Mouse (Mus musculus) myocyte (in vitro differentiated cells): Measurements from ENCODE around the gene Ppp2r5c. TPM values are rescaled to one million over a fixed set of nuclear protein-coding genes. Genes with fewer than 3 reads are reported as not detected.

Source experiments
- H3K27me3 ChIP-seq: one replicate; pipeline ENCODE4 v1.6.1; 2011; ENCODE audit not compliant: control insufficient read depth, insufficient read depth, insufficient read length
- H3K36me3 ChIP-seq: one replicate; pipeline ENCODE4 v1.6.1; 2011; ENCODE audit not compliant: control insufficient read depth, insufficient read depth
- H3K4me2 ChIP-seq: one replicate; pipeline ENCODE4 v1.6.1; 2011; ENCODE audit warnings: low read depth, control low read depth
- H3K4me3 ChIP-seq: one replicate; pipeline ENCODE4 v1.5.1; 2011; ENCODE audit warnings: mild to moderate bottlenecking, control low read depth, moderate library complexity
- H3K79me2 ChIP-seq: one replicate; pipeline ENCODE4 v1.6.1; 2011; ENCODE audit not compliant: control insufficient read depth, insufficient read depth
- H3ac ChIP-seq: one replicate; pipeline ENCODE4 v1.6.1; 2011; ENCODE audit not compliant: control insufficient read depth, insufficient read length
- CEBPB ChIP-seq: IDR thresholded peaks from 2 replicates; pipeline ENCODE4 v1.6.1; 2011; ENCODE audit warnings: mild to moderate bottlenecking, moderate library complexity; ENCODE audit not compliant: poor library complexity, insufficient read depth, severe bottlenecking
- E2F4 ChIP-seq: IDR thresholded peaks from one replicate; pipeline ENCODE4 v1.6.1; 2011; ENCODE audit warnings: mild to moderate bottlenecking, control low read depth, moderate library complexity; ENCODE audit not compliant: insufficient read depth
- MAX ChIP-seq: IDR thresholded peaks from one replicate; pipeline ENCODE4 v1.6.1; 2011; ENCODE audit warnings: low read depth, mild to moderate bottlenecking, control low read depth
- MYOD1 ChIP-seq, 3 experiments: IDR thresholded peaks; one replicate each; pipeline ENCODE4 v1.6.1; 2011; ENCODE audit warnings: control low read depth in 2 of 3, low read depth in 2 of 3, mild to moderate bottlenecking in 2 of 3, moderate library complexity in 1 of 3; ENCODE audit not compliant: insufficient read length in 2 of 3, control insufficient read depth in 1 of 3
- MYOG ChIP-seq, 3 experiments: IDR thresholded peaks; one replicate each; pipeline ENCODE4 v1.6.1; 2011; ENCODE audit warnings: control low read depth in 2 of 3, low read depth in 2 of 3, mild to moderate bottlenecking in 2 of 3; ENCODE audit not compliant: insufficient read length in 2 of 3, control insufficient read depth in 1 of 3, insufficient read depth in 1 of 3
- POLR2A ChIP-seq: IDR thresholded peaks from one replicate; pipeline ENCODE4 v1.6.1; 2011; ENCODE audit warnings: low read depth, mild to moderate bottlenecking, control low read depth, moderate library complexity; ENCODE audit not compliant: insufficient read length
- POLR2AphosphoS2 ChIP-seq: IDR thresholded peaks from one replicate; pipeline ENCODE4 v1.6.1; 2011; ENCODE audit warnings: low read depth, control low read depth; ENCODE audit not compliant: insufficient read length
- REST ChIP-seq: IDR thresholded peaks from one replicate; pipeline ENCODE4 v1.6.1; 2011; ENCODE audit warnings: mild to moderate bottlenecking, control low read depth, moderate library complexity; ENCODE audit not compliant: insufficient read depth, insufficient read length
- SRF ChIP-seq: IDR thresholded peaks from one replicate; pipeline ENCODE4 v1.6.1; 2011; ENCODE audit warnings: low read depth; ENCODE audit not compliant: control insufficient read depth, insufficient read length
- TCF12 ChIP-seq: IDR thresholded peaks from one replicate; pipeline ENCODE4 v1.6.1; 2011; ENCODE audit warnings: mild to moderate bottlenecking, control low read depth; ENCODE audit not compliant: poor library complexity, insufficient read depth, severe bottlenecking
- TCF3 ChIP-seq: IDR thresholded peaks from one replicate; pipeline ENCODE4 v1.6.1; 2011; ENCODE audit warnings: low read depth, control low read depth; ENCODE audit not compliant: insufficient read length
- USF1 ChIP-seq: IDR thresholded peaks from one replicate; pipeline ENCODE4 v1.6.1; 2011; ENCODE audit warnings: low read depth, mild to moderate bottlenecking, control low read depth, moderate library complexity
- polyA plus RNA-seq: library from polyadenylated mRNA; unstranded; fragments of >200 nt; fragmentation: generic; extraction: Trizol; gene quantifications from one replicate; pipeline ENCODE4 v1.2.1, GENCODE M21; 2012; ENCODE audit warnings: missing spikeins

The Ppp2r5c gene
- polyA plus RNA-seq, 1 experiment = 42.1 TPM

DNA sequence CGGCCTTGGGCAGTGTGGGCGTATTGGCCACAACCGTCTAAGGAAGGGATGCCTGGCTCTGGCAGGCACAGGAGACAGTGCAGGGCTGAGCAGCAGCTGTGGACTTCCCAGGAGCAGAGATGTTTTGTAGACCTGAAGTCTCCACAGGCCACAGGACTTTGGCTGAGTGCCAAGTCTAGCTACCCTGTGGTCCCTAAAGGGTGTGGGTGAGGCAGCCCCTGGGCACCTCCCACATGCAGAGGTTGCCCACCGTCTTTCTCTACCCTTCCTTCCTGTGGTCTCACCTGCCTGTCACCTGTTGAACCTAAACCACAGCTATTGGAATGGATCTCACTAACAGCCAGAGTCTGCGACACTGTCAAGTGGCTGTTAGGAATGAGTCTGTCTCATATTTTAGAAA, 59.1 kb downstream of the Ppp2r5c start:
- Histone ChIP-seq H3ac (no peak overlapping the region), H3K4me3 (no peak overlapping the region), H3K79me2 (peaks cover 90% of the 10 kb centered on the region), H3K36me3 (no peaks in the 10 kb centered on the region), H3K27me3 (no peaks in the 10 kb centered on the region), H3K4me2 (no peak overlapping the region)
- no peak for TF ChIP-seq MAX
- peak in 1 of 3 experiments; percentile 71 for TF ChIP-seq MYOG (IDR thresholded peaks at IDR 0.05; ENCODE audit: control insufficient read depth in 1 of 3, insufficient read depth in 1 of 3, insufficient read length in 2 of 3, low read depth in 2 of 3)
- TF ChIP-seq MYOD1 (IDR thresholded peaks at IDR 0.05; ENCODE audit: control insufficient read depth in 1 of 3, insufficient read length in 2 of 3, low read depth in 2 of 3) = peak in 2 of 3 experiments; percentile 39 to 44

DNA sequence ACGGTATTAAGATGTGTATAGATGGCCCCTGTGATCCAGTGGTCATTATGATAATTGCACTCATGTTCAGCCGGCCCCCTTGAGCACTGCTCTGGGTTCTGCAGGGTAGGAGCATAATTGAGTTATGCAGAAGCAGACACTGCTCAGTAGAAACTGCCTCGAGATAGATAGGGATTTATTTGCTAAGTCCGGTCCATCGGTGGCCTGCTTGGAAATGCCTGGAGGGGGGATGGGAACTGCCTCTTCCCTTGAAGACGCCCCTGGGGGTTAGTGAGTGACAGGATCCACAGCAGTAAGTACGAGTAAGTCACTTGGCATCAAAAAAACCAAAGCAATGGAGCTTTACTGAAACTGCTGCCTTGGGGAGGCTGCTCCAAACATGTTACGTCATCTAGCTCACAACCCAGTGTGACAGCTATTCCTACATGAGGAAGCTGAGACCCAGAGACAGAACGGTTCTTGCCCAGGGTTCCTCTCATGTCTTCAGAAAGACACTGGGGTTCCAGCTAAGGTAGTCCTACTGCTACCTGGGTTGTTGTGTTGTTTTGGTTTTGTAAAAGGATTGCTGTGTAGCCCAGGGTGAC, 60.9 kb downstream of the Ppp2r5c start:
- H3K36me3 ChIP-seq = no peaks in the 10 kb centered on the region
- no peak overlapping the region for H3K4me3 ChIP-seq
- no peak overlapping the region for H3K4me2 ChIP-seq
- peaks cover 85% of the 10 kb centered on the region for H3K79me2 ChIP-seq
- no peaks in the 10 kb centered on the region for H3K27me3 ChIP-seq
- H3ac ChIP-seq = no peak overlapping the region
- TF ChIP-seq MAX (no peak), CEBPB (no peak), TCF3 (no peak), POLR2AphosphoS2 (no peak), REST (no peak), E2F4 (no peak), MYOD1 (IDR thresholded peaks at IDR 0.05; ENCODE audit: control insufficient read depth in 1 of 3, insufficient read length in 2 of 3, low read depth in 2 of 3) (no peak), SRF (no peak), TCF12 (no peak), USF1 (no peak)

DNA sequence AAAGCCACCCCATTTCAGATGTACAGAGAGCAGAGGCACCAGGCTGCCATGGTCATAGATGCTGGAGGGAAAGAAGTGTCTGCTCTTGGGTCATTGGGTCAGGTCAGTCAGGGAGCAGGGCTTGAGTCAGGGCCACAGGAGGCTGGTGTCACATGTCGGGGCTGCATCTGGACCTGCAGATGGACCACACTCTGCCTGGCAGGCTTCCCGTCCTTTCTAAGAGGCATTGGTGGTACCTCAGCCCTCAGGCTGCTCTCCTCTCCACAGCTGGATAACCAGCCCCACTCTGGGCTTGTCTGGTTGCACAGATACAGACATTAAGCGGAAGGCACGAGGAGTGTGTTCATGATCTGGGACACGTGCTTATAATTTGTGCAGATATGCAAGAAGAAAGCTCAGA, 61.8 kb downstream of the Ppp2r5c start:
- Histone ChIP-seq H3K79me2 (peaks cover 79% of the 10 kb centered on the region), H3K4me3 (no peak overlapping the region), H3K4me2 (no peak overlapping the region), H3K36me3 (no peaks in the 10 kb centered on the region), H3ac (no peak overlapping the region), H3K27me3 (no peaks in the 10 kb centered on the region)
- no peak for TF ChIP-seq MAX
- TF ChIP-seq POLR2AphosphoS2 = no peak
- no peak for TF ChIP-seq E2F4
- TF ChIP-seq TCF3 = no peak
- no peak for TF ChIP-seq MYOG (IDR thresholded peaks at IDR 0.05; ENCODE audit: control insufficient read depth in 1 of 3, insufficient read depth in 1 of 3, insufficient read length in 2 of 3, low read depth in 2 of 3)
- TF ChIP-seq MYOD1 (IDR thresholded peaks at IDR 0.05; ENCODE audit: control insufficient read depth in 1 of 3, insufficient read length in 2 of 3, low read depth in 2 of 3) = no peak
- TF ChIP-seq USF1 = no peak
- TF ChIP-seq CEBPB = no peak
- TF ChIP-seq POLR2A = no peak
- no peak for TF ChIP-seq TCF12
- TF ChIP-seq SRF = no peak
- TF ChIP-seq REST = no peak

DNA sequence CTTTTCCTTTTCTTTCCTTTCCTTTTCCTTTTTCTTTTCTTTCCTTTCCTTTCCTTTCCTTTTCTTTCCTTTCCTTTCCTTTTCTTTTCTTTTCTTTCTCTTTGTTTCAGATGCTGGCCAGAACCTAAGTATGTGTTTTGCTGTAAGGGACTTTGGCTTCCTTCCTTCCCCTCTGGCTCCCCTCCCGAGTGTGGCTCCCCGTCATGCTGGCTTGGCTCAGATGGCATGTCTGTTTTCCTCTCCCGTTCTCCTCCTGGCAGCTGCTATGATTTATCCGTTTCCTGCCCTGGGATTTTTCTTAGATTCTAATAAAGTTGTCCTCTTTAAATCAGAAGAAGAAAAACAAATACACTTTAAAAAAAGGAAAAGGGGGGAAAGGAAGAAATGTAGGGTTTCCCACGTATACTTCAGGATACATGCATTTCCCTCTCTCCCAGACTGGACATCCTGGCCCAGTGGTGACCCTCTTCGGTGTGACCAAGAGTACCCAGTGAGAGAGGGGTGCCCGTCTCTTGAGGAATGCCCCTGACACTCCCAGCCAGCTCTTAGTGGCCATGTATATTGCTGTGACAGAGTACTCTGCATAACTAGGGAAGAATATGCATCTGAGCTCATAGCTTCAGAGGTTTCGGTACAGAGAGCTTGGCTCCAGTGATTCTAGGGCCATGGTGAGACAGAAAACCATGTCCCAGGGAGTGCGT, 63.4 kb downstream of the Ppp2r5c start:
- Histone ChIP-seq H3K27me3 (no peaks in the 10 kb centered on the region), H3K4me2 (no peak overlapping the region), H3K79me2 (peaks cover 77% of the 10 kb centered on the region)

DNA sequence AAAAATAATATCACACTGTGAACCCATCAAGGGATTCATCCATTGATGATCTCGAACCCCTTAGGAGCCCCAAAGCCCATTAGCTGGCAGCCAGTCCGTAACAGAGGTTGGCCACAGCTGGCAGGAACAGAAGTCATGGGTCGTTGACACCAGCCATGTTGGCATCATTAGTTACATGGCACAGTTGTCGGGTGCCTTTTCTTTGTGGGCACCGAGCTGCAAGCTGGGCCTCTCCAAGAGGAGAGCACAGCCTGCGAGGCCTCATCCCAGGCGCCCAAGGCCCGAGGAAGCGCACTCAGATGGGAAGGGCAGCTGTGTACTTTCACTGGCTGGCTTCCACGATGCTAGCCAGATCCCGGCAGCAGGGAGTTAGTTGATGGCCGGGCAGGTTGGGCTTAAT, 64.3 kb downstream of the Ppp2r5c start:
- Histone ChIP-seq H3K36me3 (no peaks in the 10 kb centered on the region), H3K79me2 (peaks cover 73% of the 10 kb centered on the region), H3K4me2 (no peak overlapping the region), H3K4me3 (no peak overlapping the region), H3K27me3 (no peaks in the 10 kb centered on the region), H3ac (no peak overlapping the region)
- no peak for TF ChIP-seq CEBPB
- TF ChIP-seq MYOG (IDR thresholded peaks at IDR 0.05; ENCODE audit: control insufficient read depth in 1 of 3, insufficient read depth in 1 of 3, insufficient read length in 2 of 3, low read depth in 2 of 3) = peak in 1 of 3 experiments; percentile 2

More for the DNA sequence above, 63.4 kb downstream of the Ppp2r5c start:
- H3K36me3 ChIP-seq = no peaks in the 10 kb centered on the region
- TF ChIP-seq SRF (no peak), CEBPB (no peak), MYOD1 (IDR thresholded peaks at IDR 0.05; ENCODE audit: control insufficient read depth in 1 of 3, insufficient read length in 2 of 3, low read depth in 2 of 3) (no peak), MAX (no peak)
- no peak overlapping the region for H3ac ChIP-seq
- no peak overlapping the region for H3K4me3 ChIP-seq
